Mouse (Mus musculus) lung, adult 18-20 months (tissue): ENCODE measurements around the gene Wdfy1.
A peak's percentile ranks its signal among the peaks of the same experiment; 100 is the strongest.

Source experiments
- DNase-seq, 2 experiments: peaks; one replicate each; pipeline ENCODE4 v3.0.0; 2022; ENCODE audit warnings: mixed read lengths in 2 of 2

Wdfy1 gene

DNA sequence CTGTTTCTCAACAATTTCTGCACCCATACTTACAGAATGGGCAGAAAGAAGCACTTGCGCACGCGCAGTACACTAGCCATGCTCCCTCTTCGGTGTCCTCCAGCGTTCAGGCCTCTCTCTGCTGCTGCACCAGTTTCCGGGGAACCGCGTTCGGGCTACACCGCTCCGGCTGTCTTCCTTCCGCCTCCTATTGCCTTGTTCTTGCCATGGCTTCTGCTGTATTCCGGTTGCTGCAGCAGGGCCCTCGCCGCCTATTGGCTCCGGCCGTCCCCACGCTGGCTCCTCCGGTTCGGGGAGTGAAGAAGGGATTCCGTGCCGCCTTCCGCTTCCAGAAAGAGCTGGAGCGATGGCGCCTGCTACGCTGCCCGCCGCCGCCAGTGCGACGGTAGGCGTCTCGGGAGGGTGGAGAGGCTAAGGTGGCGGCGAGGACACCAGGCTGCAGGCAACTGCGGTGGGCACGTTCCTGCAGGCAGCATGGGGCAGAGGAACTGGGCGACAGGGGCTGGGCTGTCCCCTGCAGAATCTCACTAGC, at the start of gene Wdfy1, which contains the start of gene Mrpl44:
Gene Wdfy1 (minus strand): TSS at position 217 of the 532 bp plus-strand sequence.
Gene Mrpl44 (plus strand): TSS at position 92 of the 532 bp plus-strand sequence.
- peak; percentile 97 to 98 for DNase-seq

DNA sequence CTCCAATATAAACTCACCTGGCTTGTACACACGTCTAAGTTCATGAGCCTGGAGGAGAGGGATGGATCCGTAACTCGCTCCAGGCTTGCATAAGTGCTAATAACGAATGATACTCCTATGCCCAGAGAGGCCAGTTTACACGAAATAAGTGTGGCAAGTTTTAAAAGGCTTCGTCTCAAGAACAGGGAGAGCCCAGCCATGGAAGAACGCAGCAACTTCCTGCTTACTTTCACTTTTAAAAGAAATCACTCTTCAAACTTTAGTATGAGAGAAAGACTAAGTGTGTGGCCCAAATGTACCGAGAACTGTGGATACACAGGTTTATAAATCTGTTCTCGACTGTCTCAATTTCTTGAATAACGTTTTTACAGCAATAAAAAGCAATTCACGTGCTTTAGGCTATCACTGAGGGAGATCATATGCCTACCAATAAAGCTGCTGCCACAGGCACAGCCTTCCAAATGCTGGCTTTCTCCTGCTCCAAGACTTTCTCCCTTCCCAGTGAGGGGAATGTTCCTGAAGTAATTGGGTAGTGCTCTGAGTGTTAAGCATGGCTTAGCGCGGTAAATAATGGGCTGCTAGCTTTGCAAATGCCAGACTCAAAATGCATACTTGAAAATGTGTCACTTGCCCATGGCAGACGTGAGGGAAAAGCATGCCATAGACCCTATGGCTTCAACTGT, 48.1 kb upstream of the Wdfy1 start:
- no peak for DNase-seq

DNA sequence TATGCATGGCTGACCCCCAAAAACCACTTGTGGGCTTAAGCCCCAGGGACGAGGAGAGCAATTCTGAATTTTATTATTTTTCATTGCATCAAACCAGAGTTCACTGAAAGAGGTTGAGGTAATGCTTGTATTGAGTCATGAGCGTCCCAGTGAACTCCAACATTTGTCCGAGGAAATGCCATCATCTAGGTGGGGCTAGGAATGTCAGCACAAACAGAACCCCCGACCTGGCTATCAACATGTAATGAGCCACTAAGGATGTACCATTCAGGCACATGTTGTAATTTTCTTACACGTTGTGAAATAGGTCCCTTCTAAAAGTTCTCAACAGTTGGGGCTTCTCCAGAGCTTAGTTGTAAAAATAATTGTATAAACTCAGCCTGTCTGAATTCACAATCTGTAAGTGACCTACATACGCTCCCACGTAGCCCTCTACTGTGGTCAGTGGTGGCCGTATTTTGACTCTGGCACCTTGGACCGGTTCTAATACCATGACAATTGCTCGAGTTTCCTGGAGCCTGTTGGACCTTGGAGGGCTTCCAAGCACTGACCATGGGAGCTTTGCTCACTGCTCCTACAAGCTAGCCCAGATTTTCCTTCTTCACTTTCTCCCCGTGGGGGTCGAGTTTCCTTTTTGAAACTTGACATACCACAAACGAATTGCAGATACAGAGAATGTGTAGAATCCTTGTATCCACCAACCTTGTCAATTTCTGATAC, 47.0 kb upstream of the Wdfy1 start:
- DNase-seq: peak; percentile 54 to 62

DNA sequence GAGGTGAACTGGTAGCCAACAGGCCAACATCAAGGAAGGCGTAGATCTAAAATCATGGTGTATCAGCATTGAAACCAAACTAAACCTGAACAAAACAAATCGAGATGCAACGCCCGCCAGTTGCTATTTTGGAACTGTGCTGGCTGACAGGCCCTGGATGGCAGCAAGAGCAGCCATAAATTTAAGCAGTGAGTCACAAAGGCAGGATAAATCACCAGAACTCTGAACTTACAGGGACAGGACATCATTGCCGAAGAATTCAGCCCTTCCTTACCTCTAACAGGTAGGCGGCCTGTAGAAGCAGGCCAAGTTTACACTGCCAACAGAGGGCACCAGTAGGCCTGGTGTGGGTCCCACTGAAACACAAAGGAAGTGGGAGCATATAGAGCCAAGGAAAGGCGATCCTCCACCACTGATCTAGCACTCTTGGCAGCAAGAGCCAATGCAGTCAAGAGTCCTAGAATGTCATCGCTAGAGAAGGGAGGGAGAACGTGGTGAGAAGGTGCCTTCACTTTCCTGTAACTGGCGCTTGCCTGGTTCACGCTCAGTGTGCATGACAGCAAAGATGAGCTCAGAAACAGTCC, 43.4 kb upstream of the Wdfy1 start:
- DNase-seq: no peak

DNA sequence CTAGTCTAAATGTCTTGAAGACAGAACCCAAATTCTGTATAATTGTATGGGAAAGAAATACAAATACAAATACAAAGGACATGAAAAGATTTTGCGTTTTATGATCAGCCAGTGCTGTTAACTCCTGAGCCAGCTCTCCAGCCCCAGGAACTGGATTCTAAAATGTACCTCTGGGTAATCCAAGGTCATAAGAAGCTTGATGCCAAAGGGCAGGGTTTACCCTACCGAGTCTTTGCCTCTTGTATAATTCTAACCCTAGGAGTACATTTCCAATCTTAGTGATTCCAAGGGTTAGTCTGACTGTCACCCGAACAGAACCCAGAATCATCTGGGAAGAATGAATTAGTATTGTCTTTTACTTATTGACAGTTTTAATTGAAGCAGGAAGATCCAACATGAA, 39.5 kb upstream of the Wdfy1 start:
- no peak for DNase-seq

DNA sequence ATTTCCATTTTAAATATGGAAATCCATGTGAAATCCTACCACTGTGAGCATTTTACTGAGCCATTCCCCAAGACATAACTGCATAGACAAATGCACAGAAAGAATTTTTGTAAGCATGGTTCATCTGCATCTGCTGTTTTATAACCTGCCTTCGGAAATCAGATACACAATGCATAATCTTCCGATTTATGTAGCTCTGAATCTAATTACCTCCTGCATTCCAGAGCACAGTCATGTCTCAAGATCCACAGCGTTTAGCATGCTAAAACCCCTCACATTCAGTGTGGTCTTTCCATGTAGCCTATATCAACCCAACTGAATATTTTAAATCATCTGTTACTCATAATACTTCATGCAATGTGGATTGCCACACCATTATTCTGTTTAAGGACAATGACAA, 33.5 kb upstream of the Wdfy1 start:
- no peak for DNase-seq

DNA sequence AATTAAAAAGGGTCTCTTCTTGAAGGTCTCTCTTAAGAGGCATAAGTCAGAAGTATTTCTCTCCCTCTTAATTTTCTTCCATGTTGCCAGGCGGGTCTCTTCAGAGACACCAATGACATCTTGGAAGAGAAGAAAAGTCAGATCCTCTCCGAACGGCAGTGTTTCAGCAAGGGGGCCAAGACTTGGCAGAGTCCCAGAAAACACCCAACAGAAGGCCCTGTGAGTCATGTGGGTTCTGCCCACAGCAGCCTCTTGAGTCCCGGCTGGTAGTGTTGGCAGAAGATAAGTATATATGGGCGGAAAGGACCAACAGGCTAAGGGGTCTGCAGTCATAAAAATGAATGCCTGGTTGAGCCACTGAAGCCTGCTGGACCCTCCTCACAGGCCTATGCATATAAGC, 30.9 kb upstream of the Wdfy1 start:
- no peak for DNase-seq

DNA sequence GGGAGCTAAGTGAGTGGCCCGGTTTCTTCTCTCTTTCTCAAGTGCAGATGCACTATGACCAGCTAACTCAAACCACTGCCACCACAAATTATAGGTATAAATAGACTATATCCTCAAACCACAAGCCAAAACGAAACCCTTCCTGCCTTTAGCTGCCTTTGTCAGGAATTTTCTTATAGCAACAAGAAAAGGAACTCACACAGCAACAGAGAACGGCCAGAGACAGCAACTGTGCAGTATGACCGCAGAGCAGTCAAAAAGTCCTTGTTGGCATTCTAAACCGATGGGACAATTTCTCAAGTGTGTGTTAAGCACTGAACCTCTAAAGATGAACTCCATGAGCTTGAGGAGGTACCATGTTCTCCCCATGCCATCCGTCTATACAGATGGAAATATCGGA, 27.7 kb upstream of the Wdfy1 start:
- no peak for DNase-seq

DNA sequence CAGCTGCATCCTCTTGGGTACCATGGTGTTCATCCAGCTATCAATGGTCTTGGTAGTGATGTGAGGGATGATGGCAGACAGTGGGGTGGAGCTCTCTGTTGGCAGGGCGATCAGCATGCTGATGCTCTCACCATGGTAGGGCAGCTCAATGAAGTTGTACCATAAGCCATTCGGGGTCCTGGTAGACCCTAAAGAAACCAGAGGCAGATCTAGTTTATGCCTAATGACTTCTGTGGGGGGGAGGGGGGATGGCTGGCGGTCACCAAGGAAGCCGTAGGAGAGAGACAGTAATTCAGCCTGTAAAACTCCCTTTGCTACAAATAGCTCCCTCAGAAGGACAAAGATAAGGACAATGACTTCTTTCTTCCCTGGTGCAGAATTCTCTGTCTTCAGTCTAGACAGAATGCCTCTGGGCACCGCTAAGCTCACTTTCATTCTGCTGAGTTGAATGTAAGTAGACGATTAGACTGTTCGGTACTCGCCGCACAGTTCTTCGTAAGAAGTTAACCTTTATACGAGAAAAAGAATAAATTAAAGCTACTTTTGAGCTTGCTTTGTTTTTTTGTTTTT, 27.0 kb upstream of the Wdfy1 start:
- DNase-seq: no peak

DNA sequence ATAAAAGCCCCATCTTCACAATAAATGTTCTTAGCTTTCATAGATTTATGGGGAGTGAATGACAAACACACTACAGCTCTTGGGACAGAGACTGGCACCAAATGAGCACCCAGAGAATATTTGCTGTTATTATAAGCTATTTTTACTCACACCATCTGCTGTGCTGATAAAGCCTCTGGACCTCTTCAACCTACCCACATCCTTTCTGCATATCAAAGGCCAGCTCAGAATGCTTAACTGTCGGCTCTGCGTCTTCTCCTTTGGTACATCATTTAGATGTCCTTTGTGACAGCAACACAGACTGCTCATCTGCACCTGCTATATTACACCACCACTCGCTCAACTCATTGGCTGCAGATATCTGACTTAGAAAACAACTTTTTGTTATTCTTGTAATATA, 21.1 kb upstream of the Wdfy1 start:
- DNase-seq: no peak

DNA sequence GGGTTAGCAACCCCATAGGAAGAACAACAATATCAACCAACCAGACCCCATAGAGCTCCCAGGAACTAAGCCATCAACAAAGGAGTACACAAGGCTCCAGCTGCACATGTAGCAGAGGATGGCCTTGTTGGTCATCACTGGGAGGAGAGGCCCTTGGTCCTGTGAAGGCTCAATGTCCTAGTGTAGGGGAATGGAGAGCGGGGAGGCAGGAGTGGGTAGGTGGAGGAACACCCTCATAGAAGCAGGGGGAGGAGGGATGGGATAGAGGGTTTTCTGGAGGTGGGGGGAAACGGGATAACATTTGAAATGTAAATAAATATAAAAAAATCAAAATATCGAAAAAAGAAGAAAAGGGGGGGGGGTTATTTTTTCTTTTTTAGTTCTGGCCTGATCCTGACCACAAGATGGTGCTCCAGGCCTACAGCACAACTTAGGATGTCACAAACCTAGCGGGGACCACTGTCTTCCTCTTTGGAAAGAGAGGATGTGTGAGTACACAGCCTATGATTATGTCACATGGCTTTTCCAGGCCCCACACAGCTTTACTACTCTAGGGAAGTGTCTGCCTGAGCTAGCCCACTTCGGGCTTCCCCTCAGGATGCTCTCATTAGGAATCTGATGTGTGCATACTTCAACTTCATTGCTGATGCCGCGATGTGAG, 10.5 kb upstream of the Wdfy1 start:
- DNase-seq: no peak

DNA sequence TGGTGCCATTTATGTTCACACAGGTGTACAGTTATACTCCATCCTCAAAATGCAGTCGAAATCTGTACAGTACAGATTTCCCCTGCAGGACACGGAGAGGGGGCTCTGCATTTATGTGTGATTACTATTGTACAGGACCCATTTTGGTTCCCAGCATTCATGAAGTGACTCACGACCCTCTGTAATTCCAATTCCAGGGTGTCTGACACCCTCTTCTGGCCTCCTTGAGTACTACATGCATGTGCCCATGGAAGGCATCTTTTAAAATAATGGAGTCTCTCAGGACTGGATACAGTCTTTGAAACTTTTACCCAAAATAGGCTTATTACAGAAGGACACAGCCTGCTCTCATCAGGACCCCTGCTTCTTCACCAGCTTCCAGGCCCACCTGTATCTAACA, 6.5 kb upstream of the Wdfy1 start:
- DNase-seq: no peak

DNA sequence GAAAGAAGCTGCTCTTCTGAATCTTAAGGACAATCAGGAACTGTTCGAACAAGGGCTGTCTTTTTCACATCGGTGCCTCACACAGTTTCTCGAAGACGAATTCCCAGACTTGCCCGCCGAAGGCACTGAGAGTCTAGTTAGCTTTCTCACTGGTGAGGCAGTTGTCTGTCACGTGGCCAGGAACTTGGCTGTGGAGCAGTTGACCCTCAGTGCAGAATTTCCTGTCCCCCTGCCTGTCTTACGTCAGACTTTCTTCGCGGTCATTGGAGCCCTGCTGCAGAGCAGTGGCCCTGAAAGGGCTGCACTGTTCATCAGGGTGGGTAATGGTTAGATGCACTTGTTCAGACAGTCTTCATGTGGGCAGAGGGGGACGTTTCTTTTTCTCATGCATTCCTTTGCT, 2.1 kb upstream of the Wdfy1 start:
- DNase-seq: no peak

DNA sequence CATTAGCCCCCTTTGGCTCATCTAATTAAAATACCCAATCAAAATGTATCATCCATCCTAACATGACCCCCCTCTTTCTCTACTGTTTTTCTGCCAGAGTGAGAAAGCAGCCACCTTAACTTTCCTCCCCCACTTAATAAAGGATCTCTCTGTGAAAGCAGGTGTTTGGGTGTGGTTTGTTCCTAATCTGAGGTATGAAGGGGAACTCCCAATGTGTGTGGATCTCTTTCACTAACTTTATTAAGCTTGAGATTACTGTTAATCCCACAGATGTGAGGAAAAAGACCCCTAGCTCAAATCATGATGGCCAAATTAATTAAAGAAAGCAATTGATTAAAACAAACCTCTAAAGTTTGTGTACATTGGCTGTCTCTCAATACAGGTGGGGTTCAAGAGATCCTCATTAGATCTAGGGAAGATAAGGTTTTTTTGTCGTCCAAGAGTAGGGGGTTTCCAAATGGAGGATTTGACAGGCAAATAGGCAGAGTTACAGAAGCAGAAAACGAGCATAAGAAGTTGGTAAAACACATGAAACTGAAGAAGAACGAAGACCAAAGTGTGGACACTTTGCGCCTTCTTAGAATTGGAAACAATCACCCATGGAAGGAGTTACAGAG, 1.7 kb downstream of the Wdfy1 start:
- DNase-seq: no peak

DNA sequence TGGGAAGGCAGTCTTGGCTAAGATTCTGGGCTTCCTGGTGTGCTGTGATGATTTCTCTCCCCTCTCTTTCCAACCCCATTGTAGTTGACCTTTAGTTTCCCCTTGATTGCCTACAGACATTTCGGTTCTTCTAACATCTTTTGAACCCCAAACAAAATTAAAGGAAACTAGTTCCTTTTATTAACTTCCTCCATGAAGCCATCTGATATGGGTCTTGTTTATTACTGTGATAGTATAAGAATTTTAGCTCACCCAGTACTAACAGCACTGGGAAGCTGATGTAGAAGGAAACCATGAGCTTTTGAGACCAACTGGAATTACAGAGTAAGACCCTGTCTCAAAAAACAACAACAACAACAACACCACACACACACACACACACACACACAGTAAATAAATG, 7.7 kb downstream of the Wdfy1 start:
- no peak for DNase-seq

DNA sequence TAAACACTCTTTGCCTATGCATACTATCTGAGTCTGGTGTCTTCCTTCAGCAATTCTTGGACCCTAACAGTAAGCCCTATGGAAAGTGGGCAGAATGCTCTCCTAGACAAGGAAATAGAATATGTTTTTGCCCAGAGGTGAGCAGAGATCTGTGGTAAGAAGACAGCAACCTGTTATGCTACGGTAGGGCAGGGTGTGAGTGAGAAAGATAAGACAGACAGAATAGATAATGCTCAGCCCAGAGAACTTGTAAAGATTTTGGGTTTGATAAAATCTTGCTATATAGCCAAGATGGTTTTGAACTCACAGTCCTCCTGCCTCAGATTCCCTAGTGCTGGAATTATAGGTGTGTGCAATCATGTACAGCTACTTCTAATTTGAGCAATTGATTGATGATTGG, 11.5 kb downstream of the Wdfy1 start:
- no peak for DNase-seq

DNA sequence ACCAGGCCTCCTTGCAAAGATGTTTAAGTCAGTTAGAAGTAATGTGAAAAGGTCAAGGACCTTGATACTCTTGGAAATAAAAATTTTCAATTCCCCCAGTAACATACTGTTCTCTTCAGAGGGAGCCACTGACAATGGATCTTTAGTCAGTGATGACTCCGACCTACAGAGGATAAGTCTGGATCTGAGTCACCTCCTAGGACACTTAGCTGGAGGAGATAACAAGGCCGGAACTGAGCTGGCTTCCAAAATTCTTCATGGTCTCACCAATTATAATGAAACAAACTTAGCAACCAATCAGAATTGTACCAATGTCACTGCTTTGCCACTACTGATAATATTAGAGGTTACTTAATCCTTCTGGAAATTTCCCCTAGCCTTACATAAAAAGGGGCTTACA, 11.9 kb downstream of the Wdfy1 start:
- no peak for DNase-seq

DNA sequence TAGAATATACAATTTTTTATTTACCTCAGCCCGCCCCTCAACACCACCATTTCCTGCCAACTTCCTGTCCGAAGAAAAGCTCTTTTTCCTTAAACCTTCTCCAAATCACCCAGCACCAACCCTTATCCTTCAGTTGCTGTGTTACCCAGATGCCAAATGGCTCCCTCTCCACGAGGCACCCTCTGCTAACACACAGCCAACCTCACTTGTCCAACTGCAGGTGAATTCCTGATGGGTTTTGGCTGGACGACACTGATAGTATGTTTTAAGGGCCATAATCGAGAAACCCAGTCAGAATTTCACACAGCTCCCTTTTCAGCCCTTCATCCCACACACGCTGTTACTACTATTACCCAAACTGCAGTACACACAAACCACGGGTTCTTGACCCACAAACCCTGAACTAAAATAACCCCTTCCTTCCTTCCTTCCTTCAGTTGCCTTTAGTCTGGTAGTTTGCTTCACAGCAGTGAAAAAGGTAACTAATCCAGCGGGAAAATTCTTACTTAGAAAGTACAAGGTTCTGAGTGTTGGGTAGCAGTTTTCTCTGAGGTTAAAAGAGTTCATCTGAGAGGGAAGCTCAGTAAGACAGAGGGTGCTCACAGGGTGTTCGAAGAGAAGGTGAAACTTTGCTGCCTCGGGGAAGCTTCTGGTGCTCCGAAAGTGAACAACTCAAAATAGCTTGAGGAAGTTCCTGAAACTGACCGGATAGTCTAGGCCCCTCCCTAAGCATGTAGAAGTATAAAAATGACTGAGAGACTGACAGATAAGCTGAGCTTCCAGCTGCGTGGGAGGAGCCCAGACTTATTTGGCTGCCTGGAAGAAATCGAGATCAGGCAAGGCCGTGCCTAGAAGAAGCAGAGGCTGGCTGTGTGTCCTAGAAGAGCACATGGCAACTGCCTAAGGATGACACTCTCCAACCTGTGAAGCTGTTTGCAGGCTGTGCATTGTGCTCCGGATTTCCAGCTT, 13.4 kb downstream of the Wdfy1 start:
- no peak for DNase-seq

DNA sequence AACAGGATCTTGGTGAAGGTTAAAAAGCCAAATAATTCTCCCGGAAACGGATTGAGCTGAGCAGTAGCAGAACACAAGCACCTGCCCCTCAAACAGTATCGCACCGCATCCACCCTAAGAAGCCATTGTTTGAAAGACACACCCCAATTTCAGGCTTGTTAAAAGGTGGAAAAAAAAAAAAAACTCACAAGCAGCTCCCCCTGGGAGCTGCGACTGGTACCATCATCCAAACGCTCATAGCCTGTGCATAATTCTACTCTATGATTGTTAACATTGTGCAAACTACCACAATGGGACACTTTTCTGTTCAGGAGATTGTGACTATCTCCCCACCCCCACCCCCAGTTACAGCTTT, 14.0 kb downstream of the Wdfy1 start:
- no peak for DNase-seq

DNA sequence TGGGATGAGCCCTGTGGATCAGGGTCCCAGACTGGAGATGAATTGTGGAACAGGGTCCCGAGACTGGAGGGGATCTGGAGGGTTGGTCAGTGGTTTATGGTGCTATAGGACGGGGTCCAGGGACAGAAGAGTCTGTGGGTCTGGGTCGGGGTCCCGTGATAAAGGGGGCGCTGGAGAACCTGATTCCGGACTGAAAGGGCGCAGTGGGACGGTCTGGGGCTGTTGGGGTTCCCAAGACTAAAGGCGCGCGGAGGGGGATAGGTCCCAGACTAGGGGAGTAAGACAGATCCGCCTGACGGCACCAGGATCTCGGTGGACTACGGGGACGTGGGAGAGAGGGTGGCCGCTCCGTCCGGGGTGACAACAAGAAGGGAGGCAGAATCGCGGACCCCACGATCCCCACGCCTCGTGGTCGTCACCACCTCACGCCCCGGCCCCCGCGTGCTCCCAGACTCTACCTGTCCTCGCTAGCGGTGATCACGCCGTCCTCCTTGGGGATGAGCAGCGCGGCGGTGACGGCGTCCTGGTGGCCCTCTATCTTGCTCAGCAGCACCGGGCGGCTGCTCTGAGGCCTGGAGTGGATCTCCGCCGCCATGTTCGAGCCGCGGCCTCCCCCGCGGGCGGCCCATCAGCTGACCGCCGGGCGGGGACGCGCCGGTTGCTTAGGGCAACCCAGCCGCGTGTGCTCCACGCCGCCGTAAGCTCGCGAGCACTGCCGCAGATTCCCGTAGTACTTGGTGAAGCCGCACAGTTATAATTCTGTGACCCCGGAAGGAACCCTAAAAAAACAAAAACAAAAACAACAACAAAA, 14.6 kb downstream of the Wdfy1 start:
- peak; percentile 81 to 83 for DNase-seq

DNA sequence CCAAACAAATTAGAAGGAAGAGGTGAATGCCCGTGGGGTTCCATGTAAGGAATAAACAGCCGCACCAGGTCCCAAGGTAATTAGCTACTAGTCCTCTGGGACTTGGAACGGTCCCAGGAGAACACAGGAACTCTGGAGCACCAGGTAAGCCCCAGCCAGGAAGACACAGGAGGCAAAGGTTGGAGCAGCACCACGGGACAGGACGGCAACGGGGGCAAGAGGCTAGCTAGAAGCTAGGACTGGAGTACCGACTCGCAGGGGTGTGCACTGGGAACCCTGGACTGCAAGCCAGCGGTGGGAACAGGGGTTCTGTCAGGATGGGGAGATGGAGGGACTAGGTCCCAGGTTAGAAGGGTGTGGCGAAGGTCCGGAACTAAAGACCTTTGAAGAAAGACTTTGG, 15.3 kb downstream of the Wdfy1 start:
- peak; percentile 33 to 54 for DNase-seq
